Mouse (Mus musculus) heart, postnatal 36 days (tissue): ENCODE results near the gene Olfr1220. TPM values are rescaled to one million over a fixed set of nuclear protein-coding genes. Genes with fewer than 3 reads are reported as not detected.

Experiments used
- DNase-seq, 2 experiments: peaks; one replicate each; pipeline ENCODE4 v3.0.0; 2021 to 2022
- intact Hi-C: fragments of 180-260 bp; cut with DNase I; formaldehyde crosslinking; loops from one replicate; pipeline ENCODE4 v1.15.1; 2025
- total RNA-seq, 2 experiments: library from RNA; stranded (reverse); gene quantifications; 2 replicates each; pipeline ENCODE4 v1.2.3; 2021

The Olfr1220 gene
- total RNA-seq: not detected

GRCm38 (mm10) chr2:89106735-89107134 lies at the start of gene Olfr1220:
Olfr1220 (minus strand) TSS chr2:89106835.
- intact Hi-C loops: no loop called here
- no peak for DNase-seq

DNA sequence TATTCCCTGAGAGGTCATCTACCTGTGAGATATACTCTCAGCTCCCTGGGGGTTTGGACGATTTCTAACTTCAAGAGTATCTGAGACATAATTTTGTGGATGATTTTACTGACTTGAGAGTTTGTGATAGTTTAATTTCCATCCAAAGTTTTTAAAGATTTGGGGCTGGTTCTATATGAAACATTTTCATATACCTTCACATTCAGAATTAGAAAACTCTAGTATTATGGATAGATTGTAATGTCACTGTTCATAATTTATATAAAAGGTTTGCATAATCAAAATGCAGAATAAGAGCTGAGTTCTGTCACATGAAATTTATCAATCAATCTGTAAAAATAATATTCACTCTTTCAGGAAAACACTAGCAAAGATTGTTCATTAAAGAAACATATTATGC lies 44.8 kb upstream of the Olfr1220 start, which contains the start of gene Olfr1223:
Gene Olfr1223, minus strand, starts transcription at position 101 of the 400 bp plus-strand sequence.
- DNase-seq: no peak
- intact Hi-C loops: no loop called here

DNA sequence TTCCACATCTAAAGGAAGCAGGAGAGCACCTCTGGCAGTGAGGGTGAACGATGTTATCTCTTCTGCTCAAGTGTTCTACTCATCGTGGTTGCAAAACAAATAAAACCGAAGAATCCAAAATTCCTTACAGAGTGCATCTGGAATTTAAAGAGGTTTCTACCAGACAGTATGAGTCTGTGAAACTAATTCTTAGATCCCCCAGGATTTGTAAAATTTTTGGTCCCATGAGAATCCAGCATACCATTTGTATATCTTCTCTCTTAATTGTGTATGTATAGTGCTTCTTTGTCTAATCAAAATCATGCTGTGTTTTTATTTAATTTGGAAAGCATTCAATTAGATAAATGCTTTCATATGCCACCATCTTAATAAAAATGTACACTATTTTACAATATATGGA lies 26.3 kb upstream of the Olfr1220 start, which contains the start of gene Olfr1222:
Gene Olfr1222, minus strand, starts transcription at position 101 of the 400 bp plus-strand sequence.
- no peak for DNase-seq
- intact Hi-C loops: no loop called here

DNA sequence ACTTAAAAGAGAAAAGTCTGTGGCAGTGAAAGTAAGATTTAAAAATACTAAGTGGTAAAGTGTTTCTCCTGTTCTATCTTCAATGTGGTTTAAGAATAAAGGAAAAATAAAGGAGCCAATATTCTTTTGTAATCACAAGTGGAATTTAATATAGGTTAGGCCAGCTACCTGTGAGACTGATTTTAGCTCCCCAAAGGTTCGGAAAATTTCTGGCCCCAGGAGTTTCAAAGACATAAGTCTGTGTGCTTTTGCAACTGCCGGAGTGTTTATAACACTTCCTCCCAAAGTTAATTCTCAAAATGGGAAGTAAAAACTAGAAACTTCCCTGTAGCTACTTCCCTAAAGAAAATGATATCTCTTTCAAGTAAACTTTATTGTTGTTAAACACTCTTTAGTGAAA lies 10.5 kb upstream of the Olfr1220 start, which contains the start of gene Olfr1221:
Gene Olfr1221, minus strand, starts transcription at position 101 of the 400 bp plus-strand sequence.
- DNase-seq: no peak
- intact Hi-C loops: no loop called here

DNA sequence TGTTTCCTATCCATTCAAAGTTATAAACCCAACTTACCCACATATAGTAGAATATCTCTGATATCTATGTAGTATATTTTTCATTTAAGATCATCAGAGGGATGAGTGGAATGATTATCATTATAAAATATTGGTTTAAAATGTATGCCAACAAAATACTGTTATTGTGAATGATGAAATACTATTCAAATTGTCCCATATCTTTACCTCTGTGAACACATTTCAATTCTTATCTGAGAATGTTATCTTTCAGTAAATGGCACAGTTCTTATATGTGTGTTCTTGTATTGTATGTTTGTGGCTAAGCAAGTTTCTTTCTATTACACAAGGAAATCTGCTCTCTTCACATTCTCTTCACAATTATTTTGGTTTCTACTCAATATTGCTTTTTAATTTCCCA lies 984 bp downstream of the Olfr1220 start:
- DNase-seq: no peak
- intact Hi-C loops: no loop called here

DNA sequence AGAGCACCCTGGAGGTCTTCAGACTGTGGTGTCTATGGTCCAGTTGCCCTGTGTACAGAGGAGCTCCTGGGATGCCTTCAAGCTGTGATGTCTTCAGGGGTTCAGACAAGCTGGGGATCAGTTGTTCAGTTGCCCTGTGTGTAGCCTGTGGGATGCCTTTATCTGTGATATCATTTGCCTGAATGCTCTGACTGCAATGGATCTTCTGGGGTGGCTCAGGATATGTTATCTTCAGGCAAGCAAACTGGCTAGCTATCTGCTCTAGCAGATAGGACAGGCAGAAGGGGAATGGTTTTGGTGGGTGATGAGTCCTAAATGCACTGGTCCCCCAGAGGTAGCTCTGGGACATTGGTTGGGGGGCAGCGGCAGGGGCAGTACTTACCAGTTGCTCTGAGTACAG lies 12.8 kb downstream of the Olfr1220 start:
- DNase-seq: no peak
- intact Hi-C loops: loop anchor here (10.0 kb wide), 1 partner anchor 1609 kb away; no protein-coding TSS in a partner anchor

DNA sequence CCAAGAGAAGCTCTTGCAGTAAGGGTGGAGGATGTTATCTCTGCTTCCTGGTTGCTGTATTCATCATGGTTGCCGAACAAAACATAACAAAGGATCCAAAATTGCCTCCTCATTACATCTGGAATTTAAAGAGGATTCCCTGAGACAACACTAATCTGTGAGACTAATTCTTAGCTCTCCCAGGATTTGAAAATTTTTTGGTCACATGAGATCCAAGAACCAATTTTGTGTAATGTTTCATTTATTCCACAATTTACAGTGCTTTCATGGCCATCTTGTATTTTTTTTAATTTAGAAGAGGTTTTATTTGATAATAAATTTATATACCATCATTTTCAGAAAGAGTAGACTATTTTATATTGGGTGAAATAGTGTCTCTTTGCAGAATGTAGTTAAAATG lies 23.2 kb downstream of the Olfr1220 start, which contains the start of gene Olfr1219:
Gene Olfr1219, minus strand, starts transcription at position 101 of the 400 bp plus-strand sequence.
- no peak for DNase-seq
- intact Hi-C loops: no loop called here

DNA sequence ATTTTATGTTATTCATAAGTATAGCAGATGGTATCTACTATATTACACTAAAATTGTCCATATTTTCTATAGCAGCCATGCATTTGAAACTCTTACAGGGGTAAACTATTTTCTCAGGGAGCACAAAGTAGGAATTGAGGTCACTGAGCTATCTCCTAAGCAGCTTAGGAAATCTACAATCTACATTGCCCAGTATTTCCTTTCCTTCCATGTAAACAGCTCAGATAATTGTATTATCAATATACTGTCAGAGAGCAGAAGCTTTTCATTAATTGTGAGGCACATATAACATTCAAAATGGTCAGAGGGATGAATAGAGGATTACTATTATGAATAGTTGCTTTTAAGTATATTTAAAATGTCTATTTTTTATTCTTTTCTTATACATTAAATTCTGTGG lies 25.1 kb downstream of the Olfr1220 start:
- intact Hi-C loops: no loop called here
- DNase-seq: no peak

GRCm38 (mm10) chr2:89061087-89061486 lies 45.5 kb downstream of the Olfr1220 start, which contains the start of gene Olfr1218:
Olfr1218 (minus strand) TSS chr2:89061187.
- DNase-seq: no peak
- intact Hi-C loops: no loop called here

Other genes starting within 250 kb of the Olfr1220 start
- gene Olfr1206, start 243.6 kb downstream of the Olfr1220 start, total RNA-seq: not detected
- gene Olfr1208, start 204.5 kb downstream of the Olfr1220 start, total RNA-seq: not detected
- not detected for gene Olfr1209, start 191.7 kb downstream of the Olfr1220 start, total RNA-seq
- not detected for gene Olfr1211, start 168.7 kb downstream of the Olfr1220 start, total RNA-seq
- gene Olfr1212, start 152.9 kb downstream of the Olfr1220 start, total RNA-seq: not detected
- not detected for gene Gm13762, start 126.6 kb downstream of the Olfr1220 start, total RNA-seq
- not detected for gene Olfr1214, start 114.2 kb downstream of the Olfr1220 start, total RNA-seq
- not detected for gene Olfr1215, start 99.9 kb downstream of the Olfr1220 start, total RNA-seq
- gene Olfr1216, start 88.5 kb downstream of the Olfr1220 start, total RNA-seq: not detected
- gene Olfr1217, start 74.8 kb downstream of the Olfr1220 start, total RNA-seq: not detected
- gene Olfr1218, start 45.6 kb downstream of the Olfr1220 start, total RNA-seq: not detected
- gene Olfr1219, start 23.3 kb downstream of the Olfr1220 start, total RNA-seq: not detected
- gene Olfr1221, start 10.4 kb upstream of the Olfr1220 start, total RNA-seq: not detected
- not detected for gene Olfr1222, start 26.2 kb upstream of the Olfr1220 start, total RNA-seq
- gene Olfr1223, start 44.7 kb upstream of the Olfr1220 start, total RNA-seq: not detected
- not detected for gene Olfr1224-ps1, start 57.3 kb upstream of the Olfr1220 start, total RNA-seq
- not detected for gene Olfr1225, start 67.8 kb upstream of the Olfr1220 start, total RNA-seq
- gene Olfr1226, start 93.2 kb upstream of the Olfr1220 start, total RNA-seq: not detected
- not detected for gene Olfr1228, start 147.2 kb upstream of the Olfr1220 start, total RNA-seq
- not detected for gene Olfr1229, start 181.2 kb upstream of the Olfr1220 start, total RNA-seq
- gene Olfr1230, start 190.4 kb upstream of the Olfr1220 start, total RNA-seq: not detected
- not detected for gene Olfr1231, start 200.2 kb upstream of the Olfr1220 start, total RNA-seq
- gene Olfr1232, start 222.8 kb upstream of the Olfr1220 start, total RNA-seq: not detected
- not detected for gene Olfr1233, start 235.6 kb upstream of the Olfr1220 start, total RNA-seq